Mouse (Mus musculus): ENCODE measurements around the gene Nccrp1. TPM values are rescaled to one million over a fixed set of nuclear protein-coding genes. Genes with fewer than 3 reads are reported as not detected.
A peak's percentile ranks its signal among the peaks of the same experiment; 100 is the strongest.

The Nccrp1 gene
- not detected in 2 replicates for polyA plus RNA-seq (2014; fragmentation: Nextera tagmentation; extraction: Ambion mirVana)

GRCm38 (mm10) chr7:28547154-28547553 is at the start of gene Nccrp1:
Gene Nccrp1 (minus strand): TSS chr7:28547254.
- H3K36me3 ChIP-seq (ENCODE audit: insufficient read depth): no peaks in the 10 kb centered on the region
- no peak for TF ChIP-seq CTCF (IDR thresholded peaks at IDR 0.05; ENCODE audit: low read depth)
- ATAC-seq (ENCODE audit: insufficient read depth): no peak
- H3K4me3 ChIP-seq (ENCODE audit: low read depth, low read length): peak within 1 kb of the TSS; percentile 16; the same call in 1 of the 2 replicates
- H3K9ac ChIP-seq: no peak within 1 kb of the TSS
- DNase-seq: no peak
- H3K27me3 ChIP-seq (ENCODE audit: insufficient read depth, low read length): peaks cover 37% of the 10 kb centered on the region
- H3K9me3 ChIP-seq (ENCODE audit: low read depth, low read length): no peaks in the 10 kb centered on the region
- no peak within 1 kb of the TSS for H3K27ac ChIP-seq (ENCODE audit: low read depth)
- H3K4me1 ChIP-seq (ENCODE audit: insufficient read depth): no peaks in the 10 kb centered on the region
- H3K4me2 ChIP-seq: peak within 1 kb of the TSS; percentile 46
- WGBS: 5% methylated on average over 5 of the region's 5 CpGs

DNA sequence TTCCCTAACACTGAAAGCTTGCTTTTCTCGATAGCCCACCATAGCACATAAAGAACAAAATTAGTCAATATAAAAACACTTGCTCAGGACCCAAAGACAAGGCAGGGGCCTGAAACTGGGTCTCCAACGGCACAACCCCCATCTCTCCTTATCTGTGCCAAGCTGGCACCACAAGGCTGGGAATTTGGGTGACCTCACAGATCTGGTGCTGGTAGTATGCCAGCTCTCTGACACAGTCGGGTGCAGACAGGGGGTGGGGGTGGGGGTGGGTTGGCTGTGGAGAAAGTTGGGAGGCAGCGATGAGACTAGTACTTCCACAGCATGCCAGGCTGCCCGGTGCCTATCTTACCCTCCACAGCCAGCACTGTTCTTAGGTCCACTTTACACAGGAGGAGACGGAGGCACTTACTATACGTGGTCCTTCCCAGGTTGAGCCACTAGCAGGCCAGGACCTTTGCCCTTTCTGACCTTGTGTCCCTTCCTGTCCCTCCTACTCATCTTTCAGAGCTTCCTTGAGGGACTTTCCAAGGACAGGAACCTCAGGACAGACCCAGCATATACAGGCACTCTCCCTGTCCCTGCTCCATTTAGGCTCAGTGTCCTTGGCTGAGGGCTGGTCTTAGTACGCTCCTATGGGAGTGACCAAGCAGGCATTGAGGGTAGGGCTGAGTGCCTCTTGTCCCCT is 48.8 kb upstream of the Nccrp1 start:
- Histone ChIP-seq H3K9me3 (ENCODE audit: low read depth, low read length) (no peaks in the 10 kb centered on the region), H3K27me3 (ENCODE audit: insufficient read depth, low read length) (no peaks in the 10 kb centered on the region), H3K4me3 (ENCODE audit: low read depth, low read length) (peak overlapping the region; percentile 64), H3K9ac (0 out of 2 replicates have a peak overlapping the region, but pooled peaks have one; percentile 69), H3K4me1 (ENCODE audit: insufficient read depth) (peaks cover 31% of the 10 kb centered on the region), H3K4me2 (peak overlapping the region; percentile 85), H3K27ac (ENCODE audit: low read depth) (0 out of 2 replicates have a peak overlapping the region, but pooled peaks have one; percentile 79), H3K36me3 (ENCODE audit: insufficient read depth) (peaks cover 5% of the 10 kb centered on the region; the same call in 1 of the 2 replicates)
- 71% methylated on average over 8 of the region's 8 CpGs for WGBS
- DNase-seq (no peak), ATAC-seq (ENCODE audit: insufficient read depth) (no peak)
- TF ChIP-seq CTCF (IDR thresholded peaks at IDR 0.05; ENCODE audit: low read depth): no peak

GRCm38 (mm10) chr7:28593206-28594111 is 46.4 kb upstream of the Nccrp1 start:
- H3K4me3 ChIP-seq (ENCODE audit: low read depth, low read length): no peak overlapping the region
- DNase-seq: peak; percentile 48

DNA sequence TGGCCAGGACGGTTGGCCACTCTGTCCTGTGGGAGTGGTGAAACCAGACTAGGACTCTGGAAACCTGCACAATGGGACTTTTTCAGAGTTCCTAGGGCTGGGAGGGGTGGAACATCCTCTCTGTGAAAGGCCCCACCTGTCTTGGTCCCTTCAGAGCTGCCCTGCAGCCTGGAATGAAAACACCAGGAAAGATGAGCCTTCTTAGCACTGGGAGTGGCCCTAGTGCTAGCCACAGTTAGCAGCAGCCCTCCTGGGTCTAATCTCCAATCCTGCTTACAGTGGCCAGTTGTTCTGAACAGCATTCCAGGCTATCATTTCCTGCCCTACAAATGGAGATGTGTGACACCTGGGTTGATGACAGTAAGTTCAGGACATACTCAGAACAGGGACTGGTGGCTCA is 44.8 kb upstream of the Nccrp1 start:
- 52% methylated on average over 1 of the region's 1 CpGs for WGBS
- no peak overlapping the region for H3K27ac ChIP-seq (ENCODE audit: low read depth)

More at GRCm38 (mm10) chr7:28593206-28594111, 46.4 kb upstream of the Nccrp1 start:
- ATAC-seq (ENCODE audit: insufficient read depth): no peak
- Histone ChIP-seq H3K4me2 (no peak overlapping the region), H3K4me1 (ENCODE audit: insufficient read depth) (peaks cover 36% of the 10 kb centered on the region), H3K9me3 (ENCODE audit: low read depth, low read length) (no peaks in the 10 kb centered on the region), H3K36me3 (ENCODE audit: insufficient read depth) (peaks cover 5% of the 10 kb centered on the region; the same call in 1 of the 2 replicates), H3K27me3 (ENCODE audit: insufficient read depth, low read length) (no peaks in the 10 kb centered on the region), H3K9ac (no peak overlapping the region; the same call in 1 of the 2 replicates), H3K27ac (ENCODE audit: low read depth) (no peak overlapping the region)
- no peak for TF ChIP-seq CTCF (IDR thresholded peaks at IDR 0.05; ENCODE audit: low read depth)
- WGBS: 32% methylated on average over 14 of the region's 14 CpGs

GRCm38 (mm10) chr7:28587644-28588043 is 40.6 kb upstream of the Nccrp1 start:
- H3K27ac ChIP-seq (ENCODE audit: low read depth): peak overlapping the region; percentile 71

More for the DNA sequence above, 44.8 kb upstream of the Nccrp1 start:
- TF ChIP-seq CTCF (IDR thresholded peaks at IDR 0.05; ENCODE audit: low read depth): no peak
- peaks cover 51% of the 10 kb centered on the region for H3K4me1 ChIP-seq (ENCODE audit: insufficient read depth)
- H3K4me3 ChIP-seq (ENCODE audit: low read depth, low read length): no peak overlapping the region
- H3K4me2 ChIP-seq: no peak overlapping the region
- H3K27me3 ChIP-seq (ENCODE audit: insufficient read depth, low read length): no peaks in the 10 kb centered on the region
- ATAC-seq (ENCODE audit: insufficient read depth): no peak
- no peak overlapping the region for H3K9ac ChIP-seq
- no peak for DNase-seq
- H3K9me3 ChIP-seq (ENCODE audit: low read depth, low read length): no peaks in the 10 kb centered on the region
- peaks cover 5% of the 10 kb centered on the region; the same call in 1 of the 2 replicates for H3K36me3 ChIP-seq (ENCODE audit: insufficient read depth)

GRCm38 (mm10) chr7:28586663-28587411 is 39.8 kb upstream of the Nccrp1 start:
- H3K4me1 ChIP-seq (ENCODE audit: insufficient read depth): peaks cover 40% of the 10 kb centered on the region
- H3K36me3 ChIP-seq (ENCODE audit: insufficient read depth): peaks cover 4% of the 10 kb centered on the region; the same call in 1 of the 2 replicates
- H3K27me3 ChIP-seq (ENCODE audit: insufficient read depth, low read length): no peaks in the 10 kb centered on the region
- H3K9me3 ChIP-seq (ENCODE audit: low read depth, low read length): no peaks in the 10 kb centered on the region
- peak; percentile 44 for DNase-seq
- WGBS: 59% methylated on average over 6 of the region's 6 CpGs
- no peak for ATAC-seq (ENCODE audit: insufficient read depth)
- no peak overlapping the region for H3K9ac ChIP-seq
- H3K4me2 ChIP-seq: no peak overlapping the region
- no peak for TF ChIP-seq CTCF (IDR thresholded peaks at IDR 0.05; ENCODE audit: low read depth)
- peak overlapping the region; percentile 71; the same call in 1 of the 2 replicates for H3K27ac ChIP-seq (ENCODE audit: low read depth)
- no peak overlapping the region for H3K4me3 ChIP-seq (ENCODE audit: low read depth, low read length)

More at GRCm38 (mm10) chr7:28587644-28588043, 40.6 kb upstream of the Nccrp1 start:
- Histone ChIP-seq H3K9ac (0 out of 2 replicates have a peak overlapping the region, but pooled peaks have one; percentile 11), H3K4me1 (ENCODE audit: insufficient read depth) (peaks cover 38% of the 10 kb centered on the region), H3K9me3 (ENCODE audit: low read depth, low read length) (no peaks in the 10 kb centered on the region), H3K4me3 (ENCODE audit: low read depth, low read length) (no peak overlapping the region), H3K36me3 (ENCODE audit: insufficient read depth) (peaks cover 4% of the 10 kb centered on the region; the same call in 1 of the 2 replicates), H3K27me3 (ENCODE audit: insufficient read depth, low read length) (no peaks in the 10 kb centered on the region), H3K4me2 (no peak overlapping the region)
- ATAC-seq (ENCODE audit: insufficient read depth): peak; percentile 32; the same call in 1 of the 2 replicates
- TF ChIP-seq CTCF (IDR thresholded peaks at IDR 0.05; ENCODE audit: low read depth): no peak
- DNase-seq: peak; percentile 27

Data from lung, embryonic 14.5 days (tissue).